Mouse (Mus musculus) urinary bladder, adult 2 months (tissue): Measurements from ENCODE around the gene Paqr9. TPM values are rescaled to one million over a fixed set of nuclear protein-coding genes. Genes with fewer than 3 reads are reported as not detected.

Experiments
- polyA plus RNA-seq: library from polyadenylated mRNA; depleted of rRNA; stranded (reverse); fragments of >200 nt; gene quantifications from 2 replicates; pipeline ENCODE4 v1.2.3, GENCODE M21; 2012; rRNA removed

Paqr9 gene
- polyA plus RNA-seq, 1 experiment = 0.44 TPM

Other genes with a start within 250 kb of the Paqr9 start
- gene Chst2, start 152.9 kb upstream of the Paqr9 start, polyA plus RNA-seq = 3.1 and 6.5 TPM in 2 replicates
- 19.4 and 22.9 TPM in 2 replicates for gene U2surp, start 47.7 kb upstream of the Paqr9 start, polyA plus RNA-seq
- 3.4 and 10.0 TPM in 2 replicates for gene Pcolce2, start 77.9 kb downstream of the Paqr9 start, polyA plus RNA-seq
- 3.6 and 4.6 TPM in 2 replicates for gene Trpc1, start 190.7 kb downstream of the Paqr9 start, polyA plus RNA-seq